Mouse (Mus musculus): ENCODE data around the gene Zfp735. TPM values are rescaled to one million over a fixed set of nuclear protein-coding genes. Genes with fewer than 3 reads are reported as not detected.

Zfp735 gene
- polyA plus RNA-seq (2014; fragmentation: Illumina TruSeq; extraction: RNeasy Lipid Tissue Mini Kit (QIAGEN cat#74804); ENCODE audit: low read depth, low replicate concordance) = not detected

DNA sequence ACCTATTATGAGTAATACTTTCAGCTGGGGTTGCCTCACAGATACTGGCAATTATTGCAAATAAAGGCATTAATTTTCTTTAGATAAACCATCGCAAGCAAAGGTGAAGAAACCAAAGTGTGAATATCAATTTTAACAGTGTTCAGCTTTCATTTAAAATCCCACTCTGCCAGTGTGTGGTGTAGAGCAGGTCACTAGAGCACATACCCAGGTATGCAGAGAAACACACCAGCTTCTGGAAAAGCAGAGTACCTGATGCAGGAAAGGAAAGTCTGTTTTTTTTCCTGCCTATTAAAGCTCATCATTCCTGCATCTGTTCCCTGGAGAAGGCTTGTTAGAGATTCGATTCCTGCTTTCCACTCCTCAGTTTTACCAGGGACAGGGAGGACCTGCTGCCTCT is at the start of gene Zfp735:
TSS of gene Zfp735 (plus strand) at position 301 of the 400 bp plus-strand sequence.

Other genes with a start within 250 kb of the Zfp735 start
- not detected for gene Olfr380, start 231.3 kb upstream of the Zfp735 start, polyA plus RNA-seq (2014; fragmentation: Illumina TruSeq; extraction: RNeasy Lipid Tissue Mini Kit (QIAGEN cat#74804); ENCODE audit: low read depth, low replicate concordance)
- not detected for gene Olfr381, start 197.2 kb upstream of the Zfp735 start, polyA plus RNA-seq (2014; fragmentation: Illumina TruSeq; extraction: RNeasy Lipid Tissue Mini Kit (QIAGEN cat#74804); ENCODE audit: low read depth, low replicate concordance)
- not detected for gene Olfr382, start 171.6 kb upstream of the Zfp735 start, polyA plus RNA-seq (2014; fragmentation: Illumina TruSeq; extraction: RNeasy Lipid Tissue Mini Kit (QIAGEN cat#74804); ENCODE audit: low read depth, low replicate concordance)
- not detected for gene Olfr385, start 95.8 kb upstream of the Zfp735 start, polyA plus RNA-seq (2014; fragmentation: Illumina TruSeq; extraction: RNeasy Lipid Tissue Mini Kit (QIAGEN cat#74804); ENCODE audit: low read depth, low replicate concordance)
- not detected for gene Olfr384, start 90.2 kb upstream of the Zfp735 start, polyA plus RNA-seq (2014; fragmentation: Illumina TruSeq; extraction: RNeasy Lipid Tissue Mini Kit (QIAGEN cat#74804); ENCODE audit: low read depth, low replicate concordance)
- gene Olfr389, start 91.9 kb downstream of the Zfp735 start, polyA plus RNA-seq (2014; fragmentation: Illumina TruSeq; extraction: RNeasy Lipid Tissue Mini Kit (QIAGEN cat#74804); ENCODE audit: low read depth, low replicate concordance) = not detected
- not detected for gene Olfr390, start 94.2 kb downstream of the Zfp735 start, polyA plus RNA-seq (2014; fragmentation: Illumina TruSeq; extraction: RNeasy Lipid Tissue Mini Kit (QIAGEN cat#74804); ENCODE audit: low read depth, low replicate concordance)
- gene Olfr391-ps, start 114.3 kb downstream of the Zfp735 start, polyA plus RNA-seq (2014; fragmentation: Illumina TruSeq; extraction: RNeasy Lipid Tissue Mini Kit (QIAGEN cat#74804); ENCODE audit: low read depth, low replicate concordance) = not detected
- gene Olfr392, start 128.3 kb downstream of the Zfp735 start, polyA plus RNA-seq (2014; fragmentation: Illumina TruSeq; extraction: RNeasy Lipid Tissue Mini Kit (QIAGEN cat#74804); ENCODE audit: low read depth, low replicate concordance) = not detected
- not detected for gene Olfr393, start 162.7 kb downstream of the Zfp735 start, polyA plus RNA-seq (2014; fragmentation: Illumina TruSeq; extraction: RNeasy Lipid Tissue Mini Kit (QIAGEN cat#74804); ENCODE audit: low read depth, low replicate concordance)
- gene Olfr394, start 202.0 kb downstream of the Zfp735 start, polyA plus RNA-seq (2014; fragmentation: Illumina TruSeq; extraction: RNeasy Lipid Tissue Mini Kit (QIAGEN cat#74804); ENCODE audit: low read depth, low replicate concordance) = not detected
- not detected for gene Olfr395, start 220.5 kb downstream of the Zfp735 start, polyA plus RNA-seq (2014; fragmentation: Illumina TruSeq; extraction: RNeasy Lipid Tissue Mini Kit (QIAGEN cat#74804); ENCODE audit: low read depth, low replicate concordance)
- not detected for gene Olfr23, start 247.9 kb downstream of the Zfp735 start, polyA plus RNA-seq (2014; fragmentation: Illumina TruSeq; extraction: RNeasy Lipid Tissue Mini Kit (QIAGEN cat#74804); ENCODE audit: low read depth, low replicate concordance)

Measured in adipose tissue, adult 10 weeks (tissue).